In the genomic region with DNA sequence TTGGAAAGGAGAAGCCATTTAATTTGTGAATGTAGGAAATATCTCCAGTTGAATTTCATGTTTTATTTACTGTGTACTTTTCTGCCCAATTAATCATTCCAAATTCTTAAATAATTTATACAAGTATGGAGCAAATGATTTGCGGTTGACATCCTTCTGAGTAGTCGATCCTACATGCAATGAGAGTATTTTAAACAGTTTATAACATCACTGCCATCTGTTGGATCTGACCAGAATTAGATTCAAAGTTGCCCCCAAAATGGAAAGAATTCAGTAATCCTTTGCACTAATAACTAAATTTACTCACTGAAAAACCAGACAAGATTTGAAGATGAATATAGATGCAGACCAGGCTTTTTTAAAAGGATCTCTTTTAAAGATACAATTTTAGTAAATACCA, we compare ENCODE assay signal across 19 mouse cellular contexts.
A peak's percentile ranks its signal among the peaks of the same experiment; 100 is the strongest.
DNase-seq lines count a peak whose midpoint lies in the region; ATAC-seq and TF ChIP-seq lines count a peak whose summit lies in the region.
"Had no signal": no experiment of that assay in that cellular context is flagged by ENCODE, and none has a peak within 500 bp of the region (broad histone marks: within the 10 kb centered on the region; RNA-seq: fewer than 3 reads in every experiment).

No protein-coding gene starts in this region.

- H3K36me3 ChIP-seq in hindbrain, postnatal 0 days (ENCODE audit: insufficient read depth, low read length): no peaks in the 10 kb centered on the region
- H3K36me3 ChIP-seq in hindbrain, embryonic 12.5 days: no peaks in the 10 kb centered on the region
- no peaks in the 10 kb centered on the region for H3K36me3 ChIP-seq in liver, postnatal 0 days (replicated peaks; ENCODE audit: insufficient read depth, low read length)
- no peaks in the 10 kb centered on the region for H3K36me3 ChIP-seq in CH12.LX (replicated peaks in 1 of 2; ENCODE audit: control insufficient read depth in 1 of 2, insufficient read depth in 1 of 2, low read length in 1 of 2)
- H3K36me3 ChIP-seq: embryonic facial prominence, embryonic 12.5 days; midbrain, embryonic 10.5 days; neural tube, embryonic 13.5 days had no signal

- no peak overlapping the region for H3K27ac ChIP-seq in hindbrain, postnatal 0 days
- H3K27ac ChIP-seq in hindbrain, embryonic 12.5 days: no peak overlapping the region
- no peak overlapping the region for H3K27ac ChIP-seq in liver, postnatal 0 days (ENCODE audit: low read depth)
- no peak overlapping the region for H3K27ac ChIP-seq in CH12.LX (ENCODE audit: insufficient read depth, low read depth)
- H3K27ac ChIP-seq: embryonic facial prominence, embryonic 12.5 days; macrophage; midbrain, embryonic 10.5 days; neural tube, embryonic 13.5 days had no signal

- peak; percentile 31; the same call in 1 of the 2 replicates for TF ChIP-seq CTCF in hindbrain, postnatal 0 days (IDR thresholded peaks at IDR 0.05; ENCODE audit: low read depth)
- peak; percentile 11; the same call in 1 of the 2 replicates for TF ChIP-seq CTCF in liver, postnatal 0 days (IDR thresholded peaks at IDR 0.05; ENCODE audit: low read depth)
- 0 out of 4 replicates have a peak, but pooled peaks of 1 of the 2 experiments have one; percentile 9 for TF ChIP-seq CTCF in CH12.LX (conservative IDR thresholded peaks at IDR 0.05 in 1 of 2, IDR thresholded peaks at IDR 0.05 in 1 of 2; ENCODE audit: low read depth in 2 of 2, low read length in 2 of 2)

- 55% methylated on average over 2 of the region's 2 CpGs for WGBS in hindbrain, postnatal 0 days
- WGBS in hindbrain, embryonic 12.5 days: 83% methylated on average over 2 of the region's 2 CpGs
- WGBS in liver, postnatal 0 days (ENCODE audit: insufficient replicate concordance): 59% methylated on average over 2 of the region's 2 CpGs

- H3K4me3 ChIP-seq in hindbrain, postnatal 0 days (ENCODE audit: low read length): no peak overlapping the region
- no peak overlapping the region for H3K4me3 ChIP-seq in hindbrain, embryonic 12.5 days
- no peak overlapping the region for H3K4me3 ChIP-seq in liver, postnatal 0 days (ENCODE audit: low read depth, low read length)
- H3K4me3 ChIP-seq in CH12.LX (replicated peaks in 1 of 3; ENCODE audit: low read depth in 2 of 3, low read length in 2 of 3, poor library complexity in 1 of 3): no peak overlapping the region
- H3K4me3 ChIP-seq: embryonic facial prominence, embryonic 12.5 days; midbrain, embryonic 10.5 days; neural tube, embryonic 13.5 days had no signal

- peak; percentile 45 for DNase-seq in hindbrain, postnatal 0 days (ENCODE audit: low spot score)
- DNase-seq in liver, postnatal 0 days: no peak
- no peak for DNase-seq in liver
- no peak for DNase-seq in CH12.LX (ENCODE audit: extremely low read depth)
- peak; percentile 15 for DNase-seq in NIH3T3 (ENCODE audit: low read depth)
- DNase-seq in adrenal gland, postnatal 4 days (ENCODE audit: low spot score in 2 of 2): no peak
- DNase-seq: cerebellum, adult 9-10 months; kidney, adult 2 months; kidney, postnatal 4 days; lung, adult 18-20 months; spleen, adult 18-20 months; thymus, postnatal 4 days had no signal

- no peak for TF ChIP-seq EP300 in liver, postnatal 0 days (IDR thresholded peaks at IDR 0.05; ENCODE audit: low read depth)
- TF ChIP-seq EP300 in CH12.LX (IDR thresholded peaks at IDR 0.05; ENCODE audit: low read length): no peak

- in situ Hi-C loops in CH12.LX (cut with MboI; ENCODE audit: low pct_ligation_motif_present, low pct_unique_long_range_greater_than_20kb, low sequenced_read_pairs): loop anchor here (10.0 kb wide), 1 partner anchor 410 kb away; no protein-coding TSS in a partner anchor

- no peaks in the 10 kb centered on the region for H3K79me2 ChIP-seq in CH12.LX (replicated peaks; ENCODE audit: control insufficient read depth, extremely low read depth, insufficient read depth, poor library complexity, severe bottlenecking)

- H3K27me3 ChIP-seq in hindbrain, postnatal 0 days (ENCODE audit: insufficient read depth, low read length): no peaks in the 10 kb centered on the region
- peaks cover 4% of the 10 kb centered on the region; the same call in 1 of the 2 replicates for H3K27me3 ChIP-seq in hindbrain, embryonic 12.5 days
- H3K27me3 ChIP-seq in liver, postnatal 0 days (ENCODE audit: insufficient read depth, low read length): no peaks in the 10 kb centered on the region
- no peaks in the 10 kb centered on the region for H3K27me3 ChIP-seq in CH12.LX (replicated peaks)

- dilution Hi-C loops in CH12.LX (cut with MboI; ENCODE audit: extremely low pct_ligation_motif_present, extremely low pct_unique_long_range_greater_than_20kb, low sequenced_read_pairs): no loop called here

- TF ChIP-seq POLR2A in CH12.LX (IDR thresholded peaks at IDR 0.05; ENCODE audit: low read depth, low read length): no peak

- no peaks in the 10 kb centered on the region for H3K9me3 ChIP-seq in hindbrain, postnatal 0 days (ENCODE audit: low read length)
- no peaks in the 10 kb centered on the region for H3K9me3 ChIP-seq in hindbrain, embryonic 12.5 days (replicated peaks)
- no peaks in the 10 kb centered on the region for H3K9me3 ChIP-seq in liver, postnatal 0 days (ENCODE audit: low read length)
- H3K9me3 ChIP-seq in CH12.LX (replicated peaks; ENCODE audit: low read length): no peaks in the 10 kb centered on the region
- H3K9me3 ChIP-seq: embryonic facial prominence, embryonic 12.5 days; midbrain, embryonic 10.5 days; neural tube, embryonic 13.5 days had no signal

- no peaks in the 10 kb centered on the region for H3K4me1 ChIP-seq in hindbrain, postnatal 0 days (ENCODE audit: insufficient read depth, low read length)
- no peaks in the 10 kb centered on the region for H3K4me1 ChIP-seq in hindbrain, embryonic 12.5 days
- peaks cover 3% of the 10 kb centered on the region; the same call in 1 of the 2 replicates for H3K4me1 ChIP-seq in liver, postnatal 0 days (ENCODE audit: insufficient read depth)
- H3K4me1 ChIP-seq in CH12.LX (ENCODE audit: control insufficient read depth in 1 of 2, insufficient read depth in 2 of 2): peaks cover 2 to 5% of the 10 kb centered on the region in 2 experiments; a peak in 3 of 4 replicates
- H3K4me1 ChIP-seq: embryonic facial prominence, embryonic 12.5 days had no signal

- TF ChIP-seq RAD21 in CH12.LX (IDR thresholded peaks at IDR 0.05; ENCODE audit: low read depth, low read length): peak; percentile 7

- no peak overlapping the region for H3K9ac ChIP-seq in hindbrain, postnatal 0 days (replicated peaks; ENCODE audit: low read length)
- H3K9ac ChIP-seq in hindbrain, embryonic 12.5 days: no peak overlapping the region
- no peak overlapping the region for H3K9ac ChIP-seq in liver, postnatal 0 days (replicated peaks)
- no peak overlapping the region for H3K9ac ChIP-seq in CH12.LX (ENCODE audit: insufficient read depth, low read depth)
- H3K9ac ChIP-seq: embryonic facial prominence, embryonic 12.5 days; neural tube, embryonic 13.5 days had no signal

- no peak for ATAC-seq in hindbrain, postnatal 0 days
- no peak for ATAC-seq in hindbrain, embryonic 12.5 days (ENCODE audit: low FRiP score)
- ATAC-seq in liver, postnatal 0 days: no peak
- ATAC-seq: hindbrain, embryonic 16.5 days had no signal

- H3K4me2 ChIP-seq in hindbrain, postnatal 0 days (ENCODE audit: low read depth, low read length): no peak overlapping the region
- H3K4me2 ChIP-seq in hindbrain, embryonic 12.5 days (replicated peaks): no peak overlapping the region
- H3K4me2 ChIP-seq in liver, postnatal 0 days (ENCODE audit: low read depth, low read length): no peak overlapping the region
- 0 out of 2 replicates have a peak overlapping the region, but pooled peaks have one; percentile 36 for H3K4me2 ChIP-seq in CH12.LX (ENCODE audit: insufficient read depth, low read depth, poor library complexity, severe bottlenecking)
- H3K4me2 ChIP-seq: embryonic facial prominence, embryonic 12.5 days; heart, embryonic 11.5 days; neural tube, embryonic 13.5 days had no signal

TF ChIP-seq in CH12.LX, 34 proteins besides CTCF, POLR2A, EP300 and RAD21:
- TF ChIP-seq USF2 (conservative IDR thresholded peaks at IDR 0.05; ENCODE audit: low read depth, low read length) (no peak), GABPA (IDR thresholded peaks at IDR 0.05; ENCODE audit: insufficient replicate concordance, low read depth, low read length) (no peak), BHLHE40 (IDR thresholded peaks at IDR 0.05; ENCODE audit: low read depth, low read length) (no peak), SIN3A (IDR thresholded peaks at IDR 0.05; ENCODE audit: low read length) (no peak), UBTF (IDR thresholded peaks at IDR 0.05; ENCODE audit: low read depth, low read length) (no peak), E2F4 (IDR thresholded peaks at IDR 0.05; ENCODE audit: insufficient replicate concordance, low read depth, low read length) (no peak), IRF4 (IDR thresholded peaks at IDR 0.05; ENCODE audit: low read depth, low read length) (no peak), ZKSCAN1 (IDR thresholded peaks at IDR 0.05; ENCODE audit: borderline replicate concordance, low read depth, low read length) (no peak), NRF1 (IDR thresholded peaks at IDR 0.05; ENCODE audit: low read depth, low read length) (no peak), MAFK (IDR thresholded peaks at IDR 0.05; ENCODE audit: insufficient replicate concordance, low read length) (no peak), POLR2AphosphoS2 (IDR thresholded peaks at IDR 0.05; ENCODE audit: low read depth, low read length) (no peak), RCOR1 (conservative IDR thresholded peaks at IDR 0.05; ENCODE audit: low read depth, low read length) (no peak), MYC (IDR thresholded peaks at IDR 0.05; ENCODE audit: low read depth, low read length) (no peak), JUN (IDR thresholded peaks at IDR 0.05; ENCODE audit: insufficient read depth, low read depth, low read length) (no peak), ETS1 (conservative IDR thresholded peaks at IDR 0.05; ENCODE audit: low read depth, low read length) (no peak)

Comparison
In these comparisons a context has a peak if more than half of its experiments do, and no peak if none do; other contexts are left out.
1. DNase-seq: peak in hindbrain, postnatal 0 days (single experiment) and NIH3T3 (single experiment); none in liver, postnatal 0 days (single experiment), liver (single experiment), CH12.LX (single experiment) and adrenal gland, postnatal 4 days (0 of 2).